Mouse (Mus musculus) myocyte (in vitro differentiated cells): Measurements from ENCODE around the gene Angpt4.

ENCODE experiments used
- MAX ChIP-seq: IDR thresholded peaks from one replicate; pipeline ENCODE4 v1.6.1; 2011; ENCODE audit warnings: low read depth, mild to moderate bottlenecking, control low read depth
- MYOD1 ChIP-seq, 3 experiments: IDR thresholded peaks; one replicate each; pipeline ENCODE4 v1.6.1; 2011; ENCODE audit warnings: control low read depth in 2 of 3, low read depth in 2 of 3, mild to moderate bottlenecking in 2 of 3, moderate library complexity in 1 of 3; ENCODE audit not compliant: insufficient read length in 2 of 3, control insufficient read depth in 1 of 3
- POLR2A ChIP-seq: IDR thresholded peaks from one replicate; pipeline ENCODE4 v1.6.1; 2011; ENCODE audit warnings: low read depth, mild to moderate bottlenecking, control low read depth, moderate library complexity; ENCODE audit not compliant: insufficient read length
- POLR2AphosphoS2 ChIP-seq: IDR thresholded peaks from one replicate; pipeline ENCODE4 v1.6.1; 2011; ENCODE audit warnings: low read depth, control low read depth; ENCODE audit not compliant: insufficient read length
- USF1 ChIP-seq: IDR thresholded peaks from one replicate; pipeline ENCODE4 v1.6.1; 2011; ENCODE audit warnings: low read depth, mild to moderate bottlenecking, control low read depth, moderate library complexity

GRCm38 (mm10) chr2:151866487-151866886 lies 44.5 kb upstream of the Angpt4 start:
- TF ChIP-seq MAX (no peak), MYOD1 (IDR thresholded peaks at IDR 0.05; ENCODE audit: control insufficient read depth in 1 of 3, insufficient read length in 2 of 3, low read depth in 2 of 3) (no peak), USF1 (no peak), POLR2A (no peak), POLR2AphosphoS2 (no peak)
